Mouse (Mus musculus) CH12.LX (cell line): ENCODE measurements around the gene Retn. TPM values are rescaled to one million over a fixed set of nuclear protein-coding genes. Genes with fewer than 3 reads are reported as not detected.

Experiments used
- DNase-seq: peaks from one replicate; pipeline ENCODE4 v3.0.0-alpha.2; 2013; ENCODE audit errors: extremely low read depth
- H3K27ac ChIP-seq: 2 replicates; pipeline ENCODE4 v1.5.1; 2012; ENCODE audit warnings: low read depth, mild to moderate bottlenecking, control low read depth, moderate library complexity; ENCODE audit not compliant: insufficient read depth
- H3K27me3 ChIP-seq: replicated peaks from 2 replicates; pipeline ENCODE3; 2012; ENCODE audit warnings: inconsistent platforms
- H3K36me3 ChIP-seq, 2 experiments: replicated peaks in 1 of 2; 2 replicates each; pipeline versions ENCODE3 to v1.6.1; 2012; ENCODE audit warnings: inconsistent platforms in 1 of 2, low read length in 1 of 2, mild to moderate bottlenecking in 1 of 2, mixed read lengths in 1 of 2, moderate library complexity in 1 of 2; ENCODE audit not compliant: control insufficient read depth in 1 of 2, insufficient read depth in 1 of 2
- H3K4me1 ChIP-seq, 2 experiments: 2 replicates each; pipeline ENCODE4 v1.6.1; 2012; ENCODE audit warnings: inconsistent platforms in 1 of 2, moderate library complexity in 1 of 2; ENCODE audit not compliant: insufficient read depth in 2 of 2, control insufficient read depth in 1 of 2
- H3K4me2 ChIP-seq: 2 replicates; pipeline ENCODE4 v1.6.1; 2012; ENCODE audit warnings: low read depth, mild to moderate bottlenecking, control low read depth; ENCODE audit not compliant: poor library complexity, insufficient read depth, severe bottlenecking
- H3K4me3 ChIP-seq, 3 experiments: fragments of 150-350 bp in 1 of 3; sonication (generic) in 1 of 3; replicated peaks in 1 of 3; 2 replicates each; pipeline versions ENCODE3 to v1.5.1; 2011 to 2012; ENCODE audit warnings: low read depth in 2 of 3, low read length in 2 of 3, mild to moderate bottlenecking in 2 of 3, moderate library complexity in 2 of 3, control low read depth in 1 of 3, improper control_type of control experiment in 1 of 3, inconsistent platforms in 1 of 3, mixed read lengths in 1 of 3; ENCODE audit not compliant: poor library complexity in 1 of 3
- H3K79me2 ChIP-seq: replicated peaks from 2 replicates; pipeline ENCODE4 v1.6.1; 2012; ENCODE audit warnings: mild to moderate bottlenecking, moderate library complexity; ENCODE audit not compliant: control insufficient read depth, poor library complexity, insufficient read depth, severe bottlenecking; ENCODE audit errors: extremely low read depth
- H3K9ac ChIP-seq: 2 replicates; pipeline ENCODE4 v1.6.1; 2012; ENCODE audit warnings: low read depth, mild to moderate bottlenecking, control low read depth, moderate library complexity; ENCODE audit not compliant: insufficient read depth
- H3K9me3 ChIP-seq: replicated peaks from 2 replicates; pipeline ENCODE3; 2012; ENCODE audit warnings: low read length, inconsistent platforms, mixed read lengths
- BHLHE40 ChIP-seq: IDR thresholded peaks from 2 replicates; pipeline ENCODE4 v1.6.1; 2011; ENCODE audit warnings: mild to moderate bottlenecking, low read depth, low read length, improper control_type of control experiment
- CHD1 ChIP-seq: IDR thresholded peaks from 2 replicates; pipeline ENCODE4 v1.6.1; 2012; ENCODE audit warnings: low read depth, low read length, improper control_type of control experiment, inconsistent platforms
- CTCF ChIP-seq, 2 experiments: IDR thresholded peaks in 1 of 2; conservative IDR thresholded peaks in 1 of 2; 2 replicates each; pipeline ENCODE4 v1.5.1; 2011 to 2012; ENCODE audit warnings: low read depth in 2 of 2, low read length in 2 of 2, improper control_type of control experiment in 1 of 2, inconsistent platforms in 1 of 2, mild to moderate bottlenecking in 1 of 2, moderate library complexity in 1 of 2
- ELF1 ChIP-seq: IDR thresholded peaks from 2 replicates; pipeline ENCODE4 v1.6.1; 2014; ENCODE audit warnings: low read depth, mild to moderate bottlenecking, inconsistent platforms, low read length, improper control_type of control experiment
- EP300 ChIP-seq: IDR thresholded peaks from 2 replicates; pipeline ENCODE4 v1.6.1; 2011; ENCODE audit warnings: low read length, improper control_type of control experiment
- ETS1 ChIP-seq: conservative IDR thresholded peaks from 2 replicates; pipeline ENCODE4 v1.6.1; 2012; ENCODE audit warnings: low read depth, mild to moderate bottlenecking, inconsistent platforms, low read length, improper control_type of control experiment, moderate library complexity
- HCFC1 ChIP-seq: IDR thresholded peaks from 2 replicates; pipeline ENCODE4 v1.6.1; 2012; ENCODE audit warnings: low read depth, mild to moderate bottlenecking, inconsistent platforms, low read length, improper control_type of control experiment
- KAT2A ChIP-seq: IDR thresholded peaks from 2 replicates; pipeline ENCODE4 v1.6.1; 2012; ENCODE audit warnings: low read length, improper control_type of control experiment, inconsistent platforms; ENCODE audit not compliant: insufficient replicate concordance
- MAFK ChIP-seq: IDR thresholded peaks from 2 replicates; pipeline ENCODE4 v1.6.1; 2011; ENCODE audit warnings: low read length, improper control_type of control experiment; ENCODE audit not compliant: insufficient replicate concordance
- MEF2A ChIP-seq: IDR thresholded peaks from 2 replicates; pipeline ENCODE4 v1.6.1; 2014; ENCODE audit warnings: low read depth, mild to moderate bottlenecking, inconsistent platforms, low read length, improper control_type of control experiment, borderline replicate concordance
- MXI1 ChIP-seq: IDR thresholded peaks from 2 replicates; pipeline ENCODE4 v1.6.1; 2011; ENCODE audit warnings: mild to moderate bottlenecking, low read depth, low read length, improper control_type of control experiment
- MYC ChIP-seq: IDR thresholded peaks from 2 replicates; pipeline ENCODE4 v1.6.1; 2011; ENCODE audit warnings: low read depth, mild to moderate bottlenecking, improper control_type of control experiment, low read length
- POLR2AphosphoS2 ChIP-seq: IDR thresholded peaks from 2 replicates; pipeline ENCODE4 v1.6.1; 2011; ENCODE audit warnings: low read depth, low read length, improper control_type of control experiment
- SMC3 ChIP-seq: IDR thresholded peaks from 2 replicates; pipeline ENCODE4 v1.6.1; 2011; ENCODE audit warnings: low read depth, low read length, improper control_type of control experiment
- TCF12 ChIP-seq: IDR thresholded peaks from 2 replicates; pipeline ENCODE4 v1.6.1; 2014; ENCODE audit warnings: low read depth, mild to moderate bottlenecking, inconsistent platforms, low read length, improper control_type of control experiment
- UBTF ChIP-seq: IDR thresholded peaks from 2 replicates; pipeline ENCODE4 v1.6.1; 2012; ENCODE audit warnings: low read depth, mild to moderate bottlenecking, inconsistent platforms, low read length, improper control_type of control experiment, moderate library complexity
- USF2 ChIP-seq: conservative IDR thresholded peaks from 2 replicates; pipeline ENCODE4 v1.6.1; 2011; ENCODE audit warnings: low read depth, low read length, improper control_type of control experiment
- ZC3H11A ChIP-seq: IDR thresholded peaks from 2 replicates; pipeline ENCODE4 v1.6.1; 2012; ENCODE audit warnings: low read depth, mild to moderate bottlenecking, inconsistent platforms, low read length, improper control_type of control experiment
- ZMIZ1 ChIP-seq: IDR thresholded peaks from 2 replicates; pipeline ENCODE4 v1.6.1; 2012; ENCODE audit warnings: low read depth, mild to moderate bottlenecking, inconsistent platforms, low read length, improper control_type of control experiment
- ZNF384 ChIP-seq: IDR thresholded peaks from 2 replicates; pipeline ENCODE4 v1.6.1; 2012; ENCODE audit warnings: low read depth, low read length, improper control_type of control experiment, inconsistent platforms
- dilution Hi-C: fragments of 300-500 bp; cut with MboI; formaldehyde crosslinking; loops from 2 replicates; pipeline ENCODE4 v1.14.3; 2020; ENCODE audit warnings: low sequenced_read_pairs; ENCODE audit not compliant: extremely low pct_unique_long_range_greater_than_20kb, extremely low pct_ligation_motif_present
- in situ Hi-C: fragments of 300-500 bp; cut with MboI; formaldehyde crosslinking; loops from 3 replicates; pipeline ENCODE4 v1.14.3; 2019; ENCODE audit warnings: low sequenced_read_pairs, low pct_ligation_motif_present, low pct_unique_long_range_greater_than_20kb, mixed read lengths
- polyA plus RNA-seq: library from polyadenylated mRNA; unstranded; fragments of >175 nt; gene quantifications from 2 replicates; pipeline ENCODE4 v1.2.1, GENCODE M21; 2012; ENCODE audit warnings: low read depth; ENCODE audit not compliant: insufficient read length
- total RNA-seq, 2 experiments: library from RNA; depleted of rRNA; stranded (reverse); fragments of 300-350 nt in 1 of 2; fragments of >200 nt in 1 of 2; gene quantifications; 2 replicates each; pipeline ENCODE4 v1.2.3; 2012 to 2014

Gene Retn
- total and polyA plus RNA-seq, 3 experiments, result 0.27 TPM; not detected in 2

- Histone ChIP-seq H3K4me2 (no peak overlapping the region; the same call in 1 of the 2 replicates), H3K27ac (no peak overlapping the region), H3K4me1 (peaks cover 21 to 41% of the 10 kb centered on the region in 2 experiments), H3K9me3 (no peaks in the 10 kb centered on the region), H3K36me3 (peaks cover 5 to 51% of the 10 kb centered on the region in 2 experiments), H3K9ac (no peak overlapping the region), H3K27me3 (peaks cover 2% of the 10 kb centered on the region), H3K4me3 (peak overlapping the region in 1 of 3 experiments; percentile 44), H3K79me2 (no peaks in the 10 kb centered on the region)
- 0 out of 2 replicates have a peak, but pooled peaks have one; percentile 28 for TF ChIP-seq TCF12
- peak; percentile 60 for TF ChIP-seq ETS1
- TF ChIP-seq MEF2A, result 0 out of 2 replicates have a peak, but pooled peaks have one; percentile 28
- no peak for TF ChIP-seq MYC
- 0 out of 2 replicates have a peak, but pooled peaks have one; percentile 24 for TF ChIP-seq EP300
- TF ChIP-seq ZNF384, result no peak
- peak; percentile 68; the same call in 1 of the 2 replicates for TF ChIP-seq MAFK
- TF ChIP-seq POLR2AphosphoS2, result no peak
- TF ChIP-seq BHLHE40, result 0 out of 2 replicates have a peak, but pooled peaks have one; percentile 9
- peak; percentile 39 for DNase-seq
- dilution Hi-C loops (no loop called here), in situ Hi-C loops (no loop called here)
Measured at GRCm38 (mm10) chr8:3685422-3685821, 29.9 kb downstream of the Retn start.

DNA sequence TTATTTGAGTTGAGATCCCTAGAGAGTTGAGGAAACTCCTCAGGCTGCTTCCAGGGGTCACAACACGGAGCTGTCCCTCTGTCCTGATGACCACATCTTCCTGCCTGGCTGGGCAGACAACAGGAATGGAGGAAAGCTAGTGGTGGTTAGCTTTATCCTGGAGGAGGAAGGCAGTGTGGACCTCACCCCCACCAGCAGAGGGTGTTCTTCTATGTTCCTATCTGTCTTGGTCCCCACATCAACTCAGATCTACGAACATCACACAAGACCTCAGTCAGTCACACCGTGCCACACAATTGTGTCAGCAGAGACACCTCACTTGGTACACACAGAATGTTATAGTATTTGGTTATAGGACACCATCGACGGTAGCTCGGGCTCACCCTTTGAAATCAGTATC lies 32.0 kb downstream of the Retn start:
- Histone ChIP-seq H3K36me3 (peaks cover 0 to 31% of the 10 kb centered on the region in 2 experiments), H3K9me3 (no peaks in the 10 kb centered on the region), H3K4me3 (no peak overlapping the region), H3K4me2 (no peak overlapping the region), H3K4me1 (peaks cover 21 to 39% of the 10 kb centered on the region in 2 experiments), H3K27me3 (peaks cover 2% of the 10 kb centered on the region), H3K9ac (no peak overlapping the region), H3K79me2 (no peaks in the 10 kb centered on the region), H3K27ac (no peak overlapping the region)
- no peak for DNase-seq
- no peak; the same call in 1 of the 2 replicates for TF ChIP-seq SMC3
- TF ChIP-seq CTCF (conservative IDR thresholded peaks at IDR 0.05 in 1 of 2, IDR thresholded peaks at IDR 0.05 in 1 of 2; ENCODE audit: low read depth in 2 of 2, low read length in 2 of 2), result peak in 1 of 2 experiments; percentile 41; a peak in 1 of 4 replicates
- TF ChIP-seq CHD1, result no peak
- dilution Hi-C loops, result no loop called here
- in situ Hi-C loops, result no loop called here

- Histone ChIP-seq H3K27ac (no peak overlapping the region), H3K79me2 (no peaks in the 10 kb centered on the region), H3K9ac (no peak overlapping the region), H3K9me3 (no peaks in the 10 kb centered on the region), H3K27me3 (peaks cover 2% of the 10 kb centered on the region), H3K4me2 (no peak overlapping the region), H3K36me3 (peaks cover 0 to 12% of the 10 kb centered on the region in 2 experiments), H3K4me1 (peaks cover 9 to 30% of the 10 kb centered on the region in 2 experiments), H3K4me3 (no peak overlapping the region)
- dilution Hi-C loops (no loop called here), in situ Hi-C loops (no loop called here)
- no peak for DNase-seq
- TF ChIP-seq HCFC1, result no peak
- no peak for TF ChIP-seq KAT2A
- no peak for TF ChIP-seq CTCF (conservative IDR thresholded peaks at IDR 0.05 in 1 of 2, IDR thresholded peaks at IDR 0.05 in 1 of 2; ENCODE audit: low read depth in 2 of 2, low read length in 2 of 2)
- TF ChIP-seq ZC3H11A, result no peak
- TF ChIP-seq ZNF384, result no peak
- no peak for TF ChIP-seq MEF2A
- TF ChIP-seq CHD1, result no peak
- TF ChIP-seq UBTF, result no peak
- no peak for TF ChIP-seq TCF12
- no peak for TF ChIP-seq USF2
- no peak for TF ChIP-seq POLR2AphosphoS2
- TF ChIP-seq ELF1, result no peak
- TF ChIP-seq ETS1, result no peak
- no peak for TF ChIP-seq MXI1
- no peak for TF ChIP-seq ZMIZ1
Measured at GRCm38 (mm10) chr8:3690774-3691173, 35.2 kb downstream of the Retn start.
